Mouse (Mus musculus) left cerebral cortex, adult 9 months (tissue): ENCODE measurements at regions not wholly inside any gene's neighbourhood (a gene's known extent, or its start where the extent isn't known, plus 50 kb on each side); places are given as distances from the start of the nearest gene placed in this dataset.
A peak's percentile ranks its signal among the peaks of the same experiment; 100 is the strongest.
"Not testable (repeated sequence)": the region's sequence is repeated elsewhere in the genome, so short reads cannot be mapped to it uniquely, and the experiment has no call there.

Experiments
- DNase-seq, 2 experiments: peaks; one replicate each; pipeline ENCODE4 v3.0.0; 2022; ENCODE audit warnings: low spot score in 2 of 2

DNA sequence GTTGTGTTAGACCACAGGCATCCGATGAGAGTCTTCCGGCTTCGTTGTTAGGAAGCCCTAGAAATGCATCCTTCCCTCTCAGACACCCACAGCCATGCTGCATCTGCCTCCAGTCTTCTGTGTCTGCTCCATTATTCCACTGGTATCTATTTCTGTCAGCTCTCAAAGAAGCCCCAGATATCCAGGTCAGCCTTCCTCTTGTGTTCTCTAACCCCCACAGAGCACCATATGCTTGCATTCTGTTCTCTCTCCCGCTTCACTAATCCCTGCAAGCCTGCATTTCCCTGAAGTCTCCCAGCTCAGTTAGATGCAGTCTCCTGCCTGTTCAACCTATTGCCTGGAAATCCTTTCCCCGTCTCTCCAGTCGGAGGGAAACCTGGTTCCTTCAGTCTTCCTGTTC is 53.6 kb upstream of the Wdfy3 start:
- peak; percentile 31 to 58 for DNase-seq

- DNase-seq = peak in 1 of 2 experiments; percentile 43
Measured at GRCm38 (mm10) chr5:102126737-102127136, 57.0 kb upstream of the Wdfy3 start.

DNA sequence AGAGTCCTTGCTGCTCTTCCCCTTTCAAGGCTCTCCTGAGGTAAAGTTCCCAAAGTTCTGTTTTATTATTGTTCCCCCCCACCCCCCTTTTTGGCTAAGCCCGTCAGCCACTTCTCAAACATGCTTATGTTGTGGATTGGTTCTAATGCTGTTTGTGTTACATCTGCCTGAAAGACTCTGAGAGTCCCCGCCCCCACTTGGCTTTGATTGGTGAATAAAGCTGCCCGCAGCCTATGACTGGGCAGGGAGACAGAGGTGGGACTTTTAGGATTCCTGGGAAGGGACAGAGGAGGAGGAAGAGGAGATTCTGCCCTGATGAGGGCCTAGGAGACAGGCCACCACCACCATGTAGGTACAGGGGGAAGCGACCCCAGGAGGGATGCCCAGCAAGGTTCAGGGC is 78.3 kb upstream of the Wdfy3 start:
- no peak for DNase-seq

GRCm38 (mm10) chr5:102149481-102150129 is 79.9 kb upstream of the Wdfy3 start:
- peak; percentile 36 to 92 for DNase-seq

DNA sequence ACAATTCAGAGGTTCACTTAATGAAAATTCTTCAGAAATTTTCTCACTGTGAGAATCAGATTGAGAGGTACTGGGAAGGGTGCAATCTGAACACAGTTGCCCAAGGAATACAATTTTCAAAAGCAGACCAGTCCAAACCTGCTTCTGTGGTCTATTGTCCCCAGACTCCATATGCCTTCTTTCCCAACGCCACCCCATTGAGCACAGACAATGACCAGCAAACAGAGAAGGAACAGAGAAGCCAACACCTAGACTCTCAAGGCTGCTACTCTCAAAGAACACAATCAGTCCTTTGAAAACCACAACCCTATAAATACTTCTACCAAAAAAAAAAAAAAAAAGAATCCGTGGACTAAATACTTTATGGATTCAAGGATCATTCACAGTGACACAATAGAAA is 89.9 kb upstream of the Wdfy3 start:
- no peak for DNase-seq

- DNase-seq = no peak
Measured at GRCm38 (mm10) chr5:102167981-102168380, 98.3 kb upstream of the Wdfy3 start.

GRCm38 (mm10) chr5:102171808-102172207 is 102.1 kb upstream of the Wdfy3 start:
- DNase-seq = no peak

GRCm38 (mm10) chr5:102180250-102180649 is 110.5 kb upstream of the Wdfy3 start:
- DNase-seq = no peak

- not testable (repeated sequence) for DNase-seq
Measured at GRCm38 (mm10) chr5:102188951-102189350, 119.2 kb upstream of the Wdfy3 start.

- DNase-seq = no peak
Measured at GRCm38 (mm10) chr5:102206456-102206855, 136.7 kb upstream of the Wdfy3 start.

- peak; percentile 48 to 87 for DNase-seq
Measured at GRCm38 (mm10) chr5:102206953-102207352, 137.2 kb upstream of the Wdfy3 start.

GRCm38 (mm10) chr5:102213145-102213544 is 143.4 kb upstream of the Wdfy3 start:
- peak in 1 of 2 experiments; percentile 50 for DNase-seq

DNA sequence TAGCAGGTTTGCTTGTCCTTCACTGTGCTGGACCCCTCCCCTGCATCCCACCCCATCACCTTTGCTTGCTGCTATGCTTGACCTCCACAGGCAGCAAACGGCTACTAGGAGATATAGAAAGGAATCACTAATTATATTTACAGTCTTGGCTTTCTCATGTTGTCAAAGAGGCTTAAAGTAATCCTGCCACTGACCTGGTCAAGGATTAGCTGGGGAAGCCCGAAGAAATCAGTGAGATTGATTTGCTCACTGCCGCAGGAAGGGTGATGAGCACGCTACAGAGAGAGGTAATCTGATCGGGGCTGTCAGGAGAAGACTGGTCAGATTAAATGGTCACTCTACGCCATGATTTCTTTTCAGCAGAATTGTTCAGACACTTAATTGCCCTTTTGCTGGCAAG is 157.4 kb upstream of the Wdfy3 start:
- no peak for DNase-seq

GRCm38 (mm10) chr5:102242614-102243013 is 172.9 kb upstream of the Wdfy3 start:
- no peak for DNase-seq

DNA sequence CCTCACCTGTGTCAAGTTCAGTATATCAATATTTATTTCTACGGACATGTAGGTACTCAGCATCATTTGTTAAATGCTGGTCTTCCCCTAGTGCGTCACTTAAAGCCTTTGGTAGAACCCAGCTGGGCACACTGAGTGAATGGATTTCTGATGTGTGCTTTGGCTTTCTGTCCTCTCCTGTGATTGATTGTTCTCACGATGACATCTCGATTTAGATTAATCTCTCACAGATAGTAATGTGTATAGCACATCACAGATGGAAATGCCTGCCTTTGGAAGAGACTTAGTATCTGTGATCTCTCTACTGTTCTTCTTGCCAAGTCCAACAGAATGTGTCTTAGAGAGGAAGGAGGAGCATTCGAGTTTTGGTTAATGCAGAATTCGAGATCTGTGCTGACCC is 175.0 kb upstream of the Wdfy3 start:
- DNase-seq = no peak

DNA sequence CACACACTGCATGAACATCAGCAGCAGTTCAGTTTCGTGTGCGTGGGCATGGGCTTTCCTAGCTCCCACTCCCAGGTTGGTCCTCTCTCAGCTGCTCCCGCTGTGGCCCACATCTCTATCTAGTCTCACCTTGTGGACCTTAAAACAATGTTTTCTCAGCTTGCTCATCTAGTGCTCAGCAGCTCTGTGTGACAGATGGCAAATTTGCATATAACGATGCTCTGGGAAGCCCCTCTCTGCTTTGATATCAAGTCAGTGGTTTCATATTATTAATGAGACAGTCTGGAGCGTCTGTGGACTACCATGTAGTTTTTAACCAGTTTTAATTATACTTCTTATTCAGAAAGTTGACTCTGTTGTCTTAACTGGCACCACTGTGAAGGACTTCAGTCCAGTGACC is 179.0 kb upstream of the Wdfy3 start:
- no peak for DNase-seq

GRCm38 (mm10) chr5:102251076-102251475 is 181.4 kb upstream of the Wdfy3 start:
- DNase-seq = no peak

GRCm38 (mm10) chr5:102253786-102254185 is 184.1 kb upstream of the Wdfy3 start:
- no peak for DNase-seq

DNA sequence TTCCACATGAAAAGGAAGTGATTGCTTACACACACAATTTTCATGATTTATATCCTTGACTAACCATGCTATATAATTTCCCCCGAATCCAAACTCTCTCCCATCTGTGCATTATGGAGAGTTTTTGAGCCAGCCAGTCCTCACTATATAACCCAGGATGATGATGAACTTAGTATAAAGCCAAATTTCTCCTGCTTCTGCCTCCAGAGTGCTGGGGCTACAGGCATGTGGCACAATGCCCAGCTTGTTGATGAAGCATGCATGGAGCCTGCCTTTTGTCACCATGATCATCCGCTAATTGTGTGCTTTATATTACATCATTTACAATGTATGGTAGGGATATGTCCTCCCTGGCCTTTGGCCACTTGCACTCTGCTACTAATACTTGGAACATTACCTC is 187.4 kb upstream of the Wdfy3 start:
- no peak for DNase-seq

DNA sequence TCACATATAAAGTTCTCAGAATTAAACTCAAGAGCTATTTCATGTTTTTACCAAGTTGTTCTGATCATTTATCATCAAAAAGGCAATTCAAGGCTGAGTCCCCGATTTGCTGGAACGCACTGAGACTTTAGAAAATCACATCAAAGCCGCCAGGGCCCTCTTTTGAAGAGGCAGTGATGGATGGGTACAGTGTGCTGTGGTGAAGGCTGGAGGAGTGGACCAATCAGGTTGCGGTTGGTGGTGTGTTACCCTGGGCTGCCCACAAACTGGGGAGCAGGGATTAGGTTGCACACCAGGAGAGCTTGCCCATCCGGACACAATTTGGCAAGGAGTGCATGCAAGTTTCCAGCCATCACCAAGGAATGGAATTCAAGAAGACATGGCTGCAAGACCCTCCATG is 191.9 kb upstream of the Wdfy3 start:
- no peak for DNase-seq

DNA sequence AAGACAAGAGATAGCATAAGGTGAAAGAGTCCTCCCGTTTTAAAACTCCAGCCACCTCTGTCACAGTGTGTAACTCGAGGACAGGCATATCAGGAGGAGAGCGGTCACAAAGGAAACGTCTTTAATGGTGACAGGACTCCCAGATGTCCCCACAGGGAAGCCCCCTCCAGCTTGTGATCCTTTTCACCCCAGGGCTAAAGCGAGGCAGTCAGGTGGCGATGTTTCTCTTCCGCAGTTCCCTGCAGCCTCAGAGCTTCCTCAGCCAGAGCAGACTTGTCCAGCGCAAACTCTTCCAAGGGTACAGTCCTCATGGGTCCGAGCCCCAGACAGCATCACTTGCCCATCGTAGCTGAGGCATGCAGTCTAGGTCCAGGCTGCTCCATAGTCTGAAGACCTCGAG is 196.7 kb upstream of the Wdfy3 start:
- DNase-seq = no peak

DNA sequence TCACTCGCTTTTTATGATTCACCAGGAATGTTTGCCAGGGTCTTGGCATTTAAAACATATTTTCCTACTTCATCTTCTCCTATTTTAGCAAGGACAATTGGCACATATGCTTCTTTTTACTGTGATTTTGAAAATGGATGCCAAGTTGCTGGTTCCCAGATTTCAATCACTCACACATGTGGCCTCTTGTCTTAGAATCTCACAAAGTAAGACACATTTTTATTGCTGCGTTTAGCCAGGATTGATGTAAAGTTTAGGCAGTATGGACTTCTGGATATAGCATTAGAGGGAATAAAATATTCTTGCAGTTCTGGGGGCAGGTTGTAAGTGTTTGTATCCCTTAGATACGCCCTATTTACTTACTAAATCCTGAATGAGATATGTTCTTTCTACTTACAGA is 197.4 kb upstream of the Wdfy3 start:
- no peak for DNase-seq

- no peak for DNase-seq
Measured at GRCm38 (mm10) chr5:102269204-102269603, 199.5 kb upstream of the Wdfy3 start.

DNA sequence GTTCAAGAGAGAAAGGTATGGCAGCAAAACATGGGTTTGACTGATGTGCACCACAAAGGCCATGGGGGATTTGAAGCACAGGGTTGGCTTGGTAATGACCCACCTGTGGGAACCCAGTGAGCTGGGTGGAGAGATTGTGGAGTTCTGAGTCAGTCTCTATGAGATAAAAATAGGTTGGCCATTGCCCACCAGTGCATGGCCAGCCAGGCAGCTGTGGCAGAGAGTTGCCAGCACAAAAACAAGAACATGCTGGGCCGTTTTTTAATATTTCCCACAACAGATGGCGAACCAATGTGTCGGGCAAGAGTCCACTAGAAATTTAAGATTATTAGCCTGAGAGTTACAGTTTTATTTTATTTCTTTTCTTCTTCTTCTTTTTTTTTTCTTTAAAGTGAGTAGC is 205.6 kb upstream of the Arhgap24 start:
- no peak for DNase-seq
